Mouse (Mus musculus): ENCODE results near the gene Caps2. TPM values are rescaled to one million over a fixed set of nuclear protein-coding genes. Genes with fewer than 3 reads are reported as not detected.

Caps2 gene
- polyA plus RNA-seq (2021; fragmentation: Nextera tagmentation): 0.21 and 0.28 TPM in 2 replicates
- long read RNA-seq, experiment 1, partial matches to known transcripts: 2 of 2 reads
- long read RNA-seq, experiment 1, other reads (novel, unspliced or antisense): 0 of 2 reads
- long read RNA-seq, experiment 2, partial matches to known transcripts: 1 of 1 reads
- long read RNA-seq, experiment 2, other reads (novel, unspliced or antisense): 0 of 1 reads

DNA sequence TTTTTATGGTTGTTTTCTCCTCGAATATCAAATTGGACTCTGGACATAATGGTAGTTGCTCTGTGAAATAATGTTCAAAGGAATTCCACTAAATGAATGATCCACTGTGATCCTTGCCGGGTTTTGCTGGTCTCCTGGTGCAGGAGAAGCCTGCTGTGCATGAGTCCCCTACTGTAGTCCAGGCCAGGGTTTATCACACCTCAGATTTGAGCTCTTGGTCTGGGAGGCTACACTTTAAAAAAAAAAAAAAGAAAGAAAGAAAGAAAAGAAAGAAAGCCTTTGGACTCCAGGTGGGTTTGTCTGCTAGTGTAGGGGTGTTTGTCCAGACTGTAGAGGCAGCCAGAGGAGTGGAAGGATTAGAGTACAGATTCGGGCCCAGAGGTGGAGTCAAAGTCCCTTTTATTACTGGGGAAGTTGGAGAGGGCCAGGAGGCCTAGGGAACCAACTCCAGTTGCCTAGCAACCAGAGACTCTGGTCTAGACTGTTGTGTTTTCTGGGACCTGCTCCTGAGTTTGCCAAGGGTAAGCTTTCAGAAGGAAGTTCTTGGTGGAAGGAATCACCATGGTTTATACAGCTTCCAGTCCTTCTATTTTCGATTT lies at the start of gene Caps2:
TSS of gene Caps2 (plus strand) at position 454 of the 599 bp plus-strand sequence.

DNA sequence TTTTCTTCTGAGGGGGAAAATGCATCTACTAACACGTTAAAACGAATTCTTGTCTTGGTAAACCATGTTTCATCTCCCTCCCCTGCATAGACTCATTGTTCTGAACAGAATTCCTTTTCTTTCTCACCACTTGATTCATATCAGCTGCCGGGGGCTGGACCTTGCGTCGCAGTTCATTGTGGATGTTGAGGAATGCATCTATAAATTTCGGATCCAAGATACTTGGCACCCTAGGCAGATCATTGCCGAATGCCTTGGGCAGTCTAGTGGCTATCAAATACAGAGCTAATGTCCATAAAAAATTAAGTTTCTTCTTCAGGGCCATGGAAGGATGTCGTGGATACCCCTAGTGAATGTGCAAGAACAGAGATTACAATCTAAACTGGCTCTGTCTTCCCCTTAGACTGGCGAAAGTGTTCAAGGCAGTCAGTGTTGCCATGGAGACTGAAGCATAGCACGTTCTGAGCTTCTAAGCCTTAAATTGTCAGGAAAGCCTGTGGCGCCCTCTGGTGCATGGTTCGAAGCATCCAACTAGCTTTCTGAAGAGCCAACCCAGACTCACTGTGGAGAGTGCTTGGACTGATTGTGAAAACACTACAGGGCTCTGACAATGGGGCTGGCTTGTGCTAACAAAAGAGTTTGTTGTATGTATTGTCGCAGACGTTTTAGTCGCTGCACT lies 3.4 kb upstream of the Caps2 start, which contains the start of gene Glipr1l3:
TSS of gene Glipr1l3 (minus strand) at position 446 of the 679 bp plus-strand sequence.

Other genes with a start within 250 kb of the Caps2 start
- gene Krr1, start 191.0 kb upstream of the Caps2 start, polyA plus RNA-seq (2021; fragmentation: Nextera tagmentation): 19.6 and 22.1 TPM in 2 replicates
- gene Glipr1, start 161.0 kb upstream of the Caps2 start, polyA plus RNA-seq (2021; fragmentation: Nextera tagmentation): 1.2 and 2.6 TPM in 2 replicates
- not detected in 2 replicates for gene Glipr1l1, start 103.4 kb upstream of the Caps2 start, polyA plus RNA-seq (2021; fragmentation: Nextera tagmentation)
- not detected in 2 replicates for gene Glipr1l2, start 80.3 kb upstream of the Caps2 start, polyA plus RNA-seq (2021; fragmentation: Nextera tagmentation)
- gene Glipr1l3, start 3.3 kb upstream of the Caps2 start, polyA plus RNA-seq (2021; fragmentation: Nextera tagmentation): 0.18 TPM in 1 of 2 replicates, not detected in the other
- 24.6 and 25.1 TPM in 2 replicates for gene Kcnc2, start 107.5 kb downstream of the Caps2 start, polyA plus RNA-seq (2021; fragmentation: Nextera tagmentation)